8 mouse cellular contexts compared by ENCODE assay signal in the genomic region with DNA sequence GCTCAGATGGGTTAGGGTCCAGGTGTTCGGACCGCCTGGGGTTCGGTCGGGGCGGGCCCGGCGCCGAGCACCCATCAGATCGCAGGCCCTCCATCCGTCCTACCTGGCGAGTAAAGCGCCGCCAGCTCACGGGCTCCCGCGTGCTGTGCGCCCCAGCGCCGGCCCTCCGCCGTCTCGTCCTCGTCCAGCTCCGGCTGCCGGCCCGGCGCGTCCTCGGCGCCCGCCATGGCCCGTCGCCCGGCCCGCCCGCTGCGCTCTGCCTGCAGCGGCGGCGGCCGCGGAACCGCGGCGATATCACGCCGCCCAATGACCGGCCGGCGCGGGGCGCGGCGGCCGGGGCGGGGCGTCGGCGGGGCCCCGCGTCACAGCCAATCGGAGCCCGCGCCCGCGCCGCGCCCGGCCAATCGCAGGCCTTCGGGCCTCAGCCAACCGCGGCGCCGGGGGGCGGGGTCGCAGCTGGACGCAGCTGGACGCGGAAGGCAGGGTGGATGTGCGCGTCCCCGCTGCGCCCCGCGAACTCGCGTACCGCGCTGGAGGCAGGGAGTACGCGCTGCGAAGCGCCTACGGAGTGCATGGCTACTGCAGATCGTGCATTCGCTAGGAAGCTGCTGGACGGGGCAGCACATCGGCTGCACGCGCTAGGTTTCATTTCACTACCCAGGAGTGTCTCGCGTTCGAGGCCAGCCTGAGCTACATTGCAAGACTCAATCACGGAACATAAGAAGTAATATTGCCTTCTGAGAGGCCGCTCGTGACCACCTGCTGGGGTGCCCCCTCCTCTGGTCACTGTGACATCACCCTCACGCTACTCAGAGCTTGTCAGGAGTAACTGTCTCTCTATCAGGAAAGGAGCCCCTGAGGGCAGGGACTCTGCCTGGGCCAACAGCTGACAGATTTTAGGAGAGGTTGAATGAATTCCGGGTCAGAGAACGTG. TPM values are rescaled to one million over a fixed set of nuclear protein-coding genes. Genes with fewer than 3 reads are reported as not detected.
DNase-seq lines count a peak whose midpoint lies in the region; ATAC-seq lines count a peak whose summit lies in the region.

A gene (minus strand): TSS at position 227 of the 934 bp plus-strand sequence.

- peak within 1 kb of the TSS; percentile 79 for H3K4me2 ChIP-seq in hindbrain, embryonic 11.5 days (replicated peaks; ENCODE audit: low read depth, low read length)

- H3K27me3 ChIP-seq in hindbrain, embryonic 11.5 days (ENCODE audit: control insufficient read depth, insufficient read depth, low read length): peaks cover 4% of the 10 kb centered on the region; the same call in 1 of the 2 replicates

- under 1% methylated on average over 58 of the region's 110 CpGs for WGBS in hindbrain, embryonic 11.5 days

- no peaks in the 10 kb centered on the region for H3K9me3 ChIP-seq in hindbrain, embryonic 11.5 days (ENCODE audit: control insufficient read depth, low read length)

- H3K4me1 ChIP-seq in hindbrain, embryonic 11.5 days (replicated peaks; ENCODE audit: control insufficient read depth, insufficient read depth, low read length): peaks cover 4% of the 10 kb centered on the region; the same call in 1 of the 2 replicates

- H3K36me3 ChIP-seq in hindbrain, embryonic 11.5 days (ENCODE audit: control insufficient read depth, insufficient read depth, low read length): no peaks in the 10 kb centered on the region

- peak; percentile 98 for DNase-seq in NIH3T3 (ENCODE audit: low read depth)
- peak; percentile 99 for DNase-seq in cerebellum, postnatal 10 days
- DNase-seq in frontal cortex, postnatal 10 days (ENCODE audit: low spot score in 2 of 2): peak; percentile 93 to 94
- DNase-seq in hindbrain, embryonic 11.5 days (ENCODE audit: low spot score): peak; percentile 96
- peak; percentile 89 to 90 for DNase-seq in layer of hippocampus, postnatal 25 days (ENCODE audit: extremely low spot score in 1 of 2, low spot score in 1 of 2)
- DNase-seq in lung, postnatal 14 days: peak; percentile 97
- DNase-seq in ovary, postnatal 36 days (ENCODE audit: low spot score): peak; percentile 96
- DNase-seq in thymus, postnatal 14 days: peak; percentile 97

- peak; percentile 94 for ATAC-seq in hindbrain, embryonic 11.5 days (ENCODE audit: low FRiP score)

- peak within 1 kb of the TSS; percentile 80 for H3K4me3 ChIP-seq in hindbrain, embryonic 11.5 days (ENCODE audit: low read depth, low read length)

- H3K27ac ChIP-seq in hindbrain, embryonic 11.5 days (ENCODE audit: low read depth, low read length): 0 out of 2 replicates have a peak within 1 kb of the TSS, but pooled peaks have one; percentile 47

- peak within 1 kb of the TSS; percentile 83 for H3K9ac ChIP-seq in hindbrain, embryonic 11.5 days (ENCODE audit: low read depth, low read length)

RNA-seq across cellular contexts. Expression of the gene that starts here (rescaled TPM):
- 4.0 and 8.4 TPM in 2 replicates for polyA plus RNA-seq in hindbrain, embryonic 11.5 days (2014; fragmentation: Nextera tagmentation; extraction: Ambion mirVana)
- total RNA-seq in layer of hippocampus, postnatal 25 days (2021): 10 to 100 TPM; 51.0 to 51.3 TPM

Comparison
In these comparisons a context has a peak if more than half of its experiments do, and no peak if none do; other contexts are left out.
1. Peak in every context shown above with its lines: DNase-seq, ATAC-seq, H3K4me3 ChIP-seq and H3K27ac ChIP-seq.